Mouse (Mus musculus) liver, adult 2 months (tissue): ENCODE results near the gene Cep57l1. TPM values are rescaled to one million over a fixed set of nuclear protein-coding genes. Genes with fewer than 3 reads are reported as not detected.

Source experiments
- DNase-seq: peaks from one replicate; pipeline ENCODE4 v3.0.0-alpha.2; 2011; ENCODE audit warnings: low read depth, low spot score; ENCODE audit errors: extremely low read depth
- H3K27ac ChIP-seq: fragments of 200-500 bp; replicated peaks from 2 replicates; pipeline ENCODE4 v1.5.1; 2012; ENCODE audit warnings: low read depth, mild to moderate bottlenecking, control low read depth, inconsistent platforms, low read length; ENCODE audit not compliant: insufficient read depth
- H3K27me3 ChIP-seq: fragments of 200-500 bp; 2 replicates; pipeline ENCODE4 v1.6.1; 2012; ENCODE audit warnings: mild to moderate bottlenecking, moderate library complexity, low read length, inconsistent platforms; ENCODE audit not compliant: control insufficient read depth, insufficient read depth
- H3K36me3 ChIP-seq: fragments of 200-500 bp; 2 replicates; pipeline ENCODE4 v1.6.1; 2012; ENCODE audit warnings: low read length, inconsistent platforms; ENCODE audit not compliant: control insufficient read depth, insufficient read depth
- H3K4me1 ChIP-seq: fragments of 200-500 bp; 2 replicates; pipeline ENCODE4 v1.6.1; 2011; ENCODE audit warnings: low read length; ENCODE audit not compliant: control insufficient read depth, insufficient read depth
- H3K4me3 ChIP-seq: fragments of 200-500 bp; 2 replicates; pipeline ENCODE4 v1.5.1; 2011; ENCODE audit warnings: low read depth, mild to moderate bottlenecking, control low read depth, low read length, moderate library complexity; ENCODE audit not compliant: insufficient read depth
- H3K79me2 ChIP-seq: fragments of 200-500 bp; 2 replicates; pipeline ENCODE4 v1.6.1; 2012; ENCODE audit warnings: inconsistent platforms, mild to moderate bottlenecking, low read length, moderate library complexity; ENCODE audit not compliant: control insufficient read depth, insufficient read depth
- H3K9ac ChIP-seq: fragments of 200-500 bp; 2 replicates; pipeline ENCODE4 v1.6.1; 2012; ENCODE audit warnings: low read depth, mild to moderate bottlenecking, control low read depth, inconsistent platforms, low read length
- CTCF ChIP-seq: fragments of 200-500 bp; IDR thresholded peaks from 2 replicates; pipeline ENCODE4 v1.5.1; 2011; ENCODE audit warnings: low read depth, low read length, control low read depth
- POLR2A ChIP-seq: fragments of 200-500 bp; IDR thresholded peaks from 2 replicates; pipeline ENCODE4 v1.6.1; 2011; ENCODE audit warnings: low read length, control low read depth; ENCODE audit not compliant: insufficient read depth; ENCODE audit errors: extremely low read depth
- WGBS: fragments of 180-500 bp; shearing (Covaris S2); methylation state at CpG from one replicate; pipeline ENCODE4 v1.1.7; 2018; 5-methylcytosine and 5-hydroxymethylcytosine counted together
- polyA plus RNA-seq: library from polyadenylated mRNA; depleted of rRNA; stranded (reverse); fragments of >200 nt; gene quantifications from 2 replicates; pipeline ENCODE4 v1.2.3, GENCODE M21; 2012
- total RNA-seq: library from RNA; depleted of rRNA; stranded (reverse); fragments of >200 nt; gene quantifications from 2 replicates; pipeline ENCODE4 v1.2.3, GENCODE M21; 2014

The Cep57l1 gene
- total and polyA plus RNA-seq, 2 experiments, result 0.82 to 9.2 TPM

GRCm38 (mm10) chr10:41690978-41691377 is 118.7 kb downstream of the Cep57l1 start:
- no peaks in the 10 kb centered on the region for H3K4me1 ChIP-seq
- no peak for DNase-seq
- H3K36me3 ChIP-seq, result no peaks in the 10 kb centered on the region
- H3K27ac ChIP-seq, result no peak overlapping the region
- no peak overlapping the region for H3K4me3 ChIP-seq
- H3K9ac ChIP-seq, result no peak overlapping the region
- TF ChIP-seq CTCF (no peak), POLR2A (no peak)
- no peaks in the 10 kb centered on the region for H3K27me3 ChIP-seq
- no peaks in the 10 kb centered on the region for H3K79me2 ChIP-seq
- WGBS, result 74% methylated on average over 4 of the region's 4 CpGs

DNA sequence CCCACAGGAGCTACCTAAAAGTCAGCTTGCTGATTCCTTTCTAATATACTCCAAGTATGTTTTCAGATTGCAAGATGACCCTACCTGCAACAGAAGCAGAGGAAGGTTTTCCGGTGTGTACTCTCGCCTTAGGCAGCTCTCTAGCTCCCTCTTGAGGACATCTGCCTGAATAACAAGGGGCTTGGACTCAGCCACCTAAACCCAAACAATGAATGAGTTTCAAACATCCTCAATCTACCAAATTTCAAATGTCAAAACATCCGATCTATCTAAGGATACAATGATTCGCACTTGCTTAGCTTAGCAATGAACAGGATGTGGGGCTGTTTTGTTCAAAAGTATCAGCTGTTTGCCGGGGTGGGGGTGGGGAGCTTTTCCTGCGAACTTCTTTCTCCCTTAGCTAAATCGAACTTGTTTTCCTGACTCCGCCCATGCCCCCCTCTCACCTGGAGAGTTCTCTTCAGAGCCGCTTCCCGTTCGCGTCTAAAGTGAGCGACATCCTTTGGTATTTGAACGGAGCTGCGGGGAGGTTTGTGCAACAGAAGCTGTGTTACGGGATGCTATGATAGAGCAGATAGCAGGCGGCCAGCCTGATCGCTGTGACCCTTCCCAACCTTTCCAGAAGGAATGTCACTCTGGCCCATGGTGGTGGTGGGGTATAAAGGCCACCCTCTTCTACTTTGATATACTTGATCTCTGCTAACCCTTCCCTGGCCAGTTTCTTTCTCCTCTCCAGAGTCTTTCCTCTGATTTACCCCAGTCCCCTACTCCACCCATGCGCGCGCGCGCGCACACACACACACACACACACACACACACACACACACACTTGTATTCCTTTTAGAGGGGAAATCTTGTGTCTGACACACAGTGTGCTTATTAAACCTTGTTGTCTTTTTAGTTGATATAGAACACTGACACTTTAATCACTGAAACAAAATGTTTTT is 119.5 kb downstream of the Cep57l1 start:
- TF ChIP-seq CTCF (peak; percentile 72), POLR2A (no peak)
- Histone ChIP-seq H3K4me3 (peak overlapping the region; percentile 42; the same call in 1 of the 2 replicates), H3K9ac (no peak overlapping the region), H3K27ac (no peak overlapping the region), H3K27me3 (no peaks in the 10 kb centered on the region), H3K79me2 (no peaks in the 10 kb centered on the region), H3K4me1 (no peaks in the 10 kb centered on the region), H3K36me3 (no peaks in the 10 kb centered on the region)
- WGBS, result 21% methylated on average over 24 of the region's 24 CpGs
- DNase-seq, result peak; percentile 56

- H3K79me2 ChIP-seq, result no peaks in the 10 kb centered on the region
- peak; percentile 33 for DNase-seq
- 0 out of 2 replicates have a peak overlapping the region, but pooled peaks have one; percentile 19 for H3K9ac ChIP-seq
- peaks cover 1% of the 10 kb centered on the region for H3K4me1 ChIP-seq
- H3K36me3 ChIP-seq, result no peaks in the 10 kb centered on the region
- H3K4me3 ChIP-seq, result no peak overlapping the region
- no peaks in the 10 kb centered on the region for H3K27me3 ChIP-seq
- WGBS, result 20% methylated on average over 21 of the region's 21 CpGs
- no peak overlapping the region for H3K27ac ChIP-seq
- TF ChIP-seq CTCF (no peak; the same call in 1 of the 2 replicates), POLR2A (no peak)
Observed at GRCm38 (mm10) chr10:41684548-41684996, 125.1 kb downstream of the Cep57l1 start.

DNA sequence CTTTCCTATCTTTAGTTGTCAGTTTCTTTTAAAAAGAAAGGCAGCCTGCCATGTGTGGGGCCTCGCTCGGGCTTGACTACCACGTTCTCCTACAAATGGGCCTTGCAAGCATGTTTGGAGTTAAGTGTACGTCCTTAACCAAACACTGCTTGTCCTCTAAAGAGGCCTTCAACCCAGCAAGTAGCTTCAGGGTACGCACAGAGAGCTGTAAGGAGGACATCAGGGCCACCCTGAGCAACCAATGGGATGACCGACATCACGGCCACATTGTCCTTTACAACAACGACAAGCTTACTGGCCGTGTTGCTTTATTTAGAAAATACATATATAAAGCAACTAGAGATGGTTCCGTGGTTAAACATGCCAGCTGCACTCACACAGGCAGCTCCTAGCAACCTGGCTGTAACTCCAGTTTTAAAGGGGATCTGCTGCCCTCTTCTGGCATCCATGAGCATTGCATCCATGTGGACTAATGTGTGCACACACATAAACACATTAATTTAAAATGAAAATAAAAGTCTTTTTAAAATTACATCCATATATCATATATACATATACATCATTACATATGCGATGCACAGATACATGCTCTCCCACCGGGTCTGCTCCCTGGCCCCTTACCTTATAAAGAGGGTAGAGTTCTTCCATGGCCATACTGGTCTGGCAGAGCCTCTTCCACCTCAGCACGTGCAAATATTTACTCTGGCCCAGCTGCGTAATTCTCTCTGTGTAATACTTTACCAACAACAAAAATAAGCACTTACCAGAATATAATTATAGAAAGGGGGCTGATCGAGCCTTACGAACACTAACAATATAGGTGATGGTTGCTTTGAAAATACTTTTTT is 126.9 kb downstream of the Cep57l1 start:
- H3K79me2 ChIP-seq, result no peaks in the 10 kb centered on the region
- no peaks in the 10 kb centered on the region for H3K27me3 ChIP-seq
- H3K9ac ChIP-seq, result no peak overlapping the region
- no peak overlapping the region for H3K27ac ChIP-seq
- no peaks in the 10 kb centered on the region for H3K36me3 ChIP-seq
- H3K4me1 ChIP-seq, result peaks cover 1% of the 10 kb centered on the region
- WGBS, result 34% methylated on average over 16 of the region's 16 CpGs
- TF ChIP-seq CTCF (peak; percentile 72), POLR2A (no peak)
- DNase-seq, result peak; percentile 73
- H3K4me3 ChIP-seq, result no peak overlapping the region

DNA sequence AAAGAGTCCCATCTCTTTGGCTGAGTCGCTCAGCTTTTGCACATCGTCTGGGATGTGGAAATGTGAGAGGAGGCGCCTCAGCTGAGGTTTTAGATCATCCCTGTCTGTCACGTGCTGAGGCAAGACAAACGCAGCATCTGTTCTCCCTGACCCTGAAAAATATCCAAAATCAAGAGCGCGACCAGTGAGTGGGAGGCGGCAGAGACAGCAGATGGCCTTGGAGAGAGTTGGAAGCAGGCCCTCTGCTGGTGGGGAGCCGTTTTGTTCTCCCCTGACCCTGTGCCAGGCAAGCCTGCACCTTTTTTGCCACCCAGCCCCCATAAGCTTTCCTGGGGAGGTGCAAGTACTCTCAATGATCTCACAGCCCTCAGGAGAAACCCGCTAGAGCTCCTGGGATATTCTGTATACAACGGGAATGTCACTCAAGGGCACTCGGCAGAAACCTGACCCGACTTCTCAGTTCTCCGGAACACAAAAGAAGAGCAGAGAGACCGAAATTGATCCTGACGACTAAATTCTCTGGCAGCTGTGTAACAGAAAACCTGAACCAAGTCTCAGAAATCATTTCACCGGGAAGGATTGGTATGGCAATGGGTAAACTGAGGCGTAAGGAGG is 130.8 kb downstream of the Cep57l1 start:
- Histone ChIP-seq H3K4me1 (peaks cover 7% of the 10 kb centered on the region), H3K79me2 (no peaks in the 10 kb centered on the region), H3K36me3 (no peaks in the 10 kb centered on the region), H3K4me3 (no peak overlapping the region), H3K9ac (no peak overlapping the region), H3K27ac (no peak overlapping the region), H3K27me3 (no peaks in the 10 kb centered on the region)
- 41% methylated on average over 18 of the region's 18 CpGs for WGBS
- TF ChIP-seq CTCF (peak; percentile 84), POLR2A (no peak)
- peak; percentile 44 for DNase-seq
